Mouse (Mus musculus) splenic B cell, adult 2 months (primary cell): Measurements from ENCODE around the gene Ppfibp1.

Experiments
- DNase-seq: peaks from one replicate; pipeline ENCODE4 v3.0.0-alpha.2; 2011; ENCODE audit warnings: low read depth, low spot score
- H3K27me3 ChIP-seq: 2 replicates; pipeline ENCODE4 v1.6.1; 2012; ENCODE audit warnings: mild to moderate bottlenecking, low read length, moderate library complexity, mixed read lengths; ENCODE audit not compliant: control insufficient read depth, poor library complexity, insufficient read depth, severe bottlenecking
- H3K36me3 ChIP-seq: 2 replicates; pipeline ENCODE4 v1.6.1; 2012; ENCODE audit warnings: mild to moderate bottlenecking, low read length, moderate library complexity, mixed read lengths; ENCODE audit not compliant: control insufficient read depth, poor library complexity, insufficient read depth, severe bottlenecking

Gene Ppfibp1

DNA sequence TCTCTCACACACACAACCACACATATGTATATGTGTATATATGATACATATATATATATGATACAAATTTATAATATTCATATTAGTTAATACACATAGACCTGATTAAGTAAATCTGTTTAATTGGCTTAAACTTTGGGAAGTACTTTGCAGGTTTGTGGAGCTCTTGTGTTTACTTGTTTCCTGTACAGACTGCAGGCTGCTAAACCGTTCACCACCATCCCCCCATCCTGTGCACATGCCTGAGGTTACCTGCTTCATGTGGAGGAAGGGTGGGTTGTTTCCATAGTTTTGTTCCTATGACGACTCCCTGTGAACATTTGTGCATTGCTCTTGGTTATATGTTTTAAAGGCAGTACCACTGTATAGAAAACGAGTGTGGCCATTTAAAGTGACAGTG, 83.1 kb downstream of the Ppfibp1 start:
- no peaks in the 10 kb centered on the region for H3K36me3 ChIP-seq
- H3K27me3 ChIP-seq = no peaks in the 10 kb centered on the region
- no peak for DNase-seq

DNA sequence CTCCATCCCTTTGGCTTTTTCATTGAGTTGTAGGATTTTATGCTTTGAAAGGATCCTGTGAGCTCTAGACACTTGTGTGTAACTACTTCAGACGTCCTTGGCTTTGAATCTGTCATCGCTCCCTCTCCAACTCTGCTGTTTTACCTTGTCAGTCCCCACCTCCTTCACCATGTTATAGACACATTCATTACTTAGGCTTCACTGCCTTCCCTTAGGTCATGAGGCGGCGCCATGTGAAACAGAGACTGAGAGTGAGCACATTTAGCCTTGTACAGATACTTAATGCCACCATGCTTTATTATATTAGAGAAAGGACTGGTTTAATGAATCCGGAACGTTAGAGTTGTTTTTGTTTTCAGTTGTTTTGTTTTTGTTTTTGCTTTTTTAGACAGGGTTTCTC, 83.7 kb downstream of the Ppfibp1 start:
- Histone ChIP-seq H3K36me3 (no peaks in the 10 kb centered on the region), H3K27me3 (no peaks in the 10 kb centered on the region)
- no peak for DNase-seq

DNA sequence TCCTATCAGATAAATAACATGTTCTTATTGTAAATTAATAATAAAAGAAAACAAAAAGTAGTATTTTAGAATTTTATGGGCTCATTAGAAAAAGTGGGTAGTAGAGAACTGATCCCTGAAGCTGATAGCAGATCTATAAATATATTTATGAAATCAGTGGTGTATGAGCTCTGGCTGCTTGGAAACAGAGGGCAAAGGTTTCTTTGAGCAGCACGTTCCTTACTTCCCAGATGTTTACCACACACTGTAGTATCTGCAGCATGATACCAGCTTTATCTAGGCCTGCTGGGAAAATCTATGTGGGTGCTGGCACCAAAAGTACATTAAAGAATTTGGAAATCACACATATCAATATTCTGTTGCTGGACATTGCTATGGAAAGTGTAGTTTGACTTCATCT, 84.5 kb downstream of the Ppfibp1 start:
- no peaks in the 10 kb centered on the region for H3K36me3 ChIP-seq
- DNase-seq = no peak

DNA sequence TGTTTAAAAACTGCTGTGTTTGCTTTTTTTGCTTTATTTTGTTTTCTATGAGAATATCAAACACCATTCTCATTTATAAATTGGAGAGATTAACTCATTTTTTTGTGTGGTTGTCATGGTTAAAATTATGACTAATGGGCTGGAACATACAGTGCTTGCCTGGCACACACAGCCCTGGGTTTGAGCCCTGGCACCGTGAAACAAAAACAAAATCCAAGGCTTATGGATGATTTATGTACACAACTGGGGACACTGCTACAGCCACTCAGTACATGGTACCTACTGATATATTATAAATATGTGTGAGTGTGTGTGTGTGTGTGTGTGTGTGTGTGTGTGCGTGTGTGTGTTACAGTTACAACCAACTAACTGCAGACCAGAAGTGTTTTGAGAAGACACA, 85.1 kb downstream of the Ppfibp1 start:
- H3K27me3 ChIP-seq = no peaks in the 10 kb centered on the region; the same call in 1 of the 2 replicates
- H3K36me3 ChIP-seq = no peaks in the 10 kb centered on the region
- no peak for DNase-seq

More for the DNA sequence above, 84.5 kb downstream of the Ppfibp1 start:
- no peaks in the 10 kb centered on the region for H3K27me3 ChIP-seq

DNA sequence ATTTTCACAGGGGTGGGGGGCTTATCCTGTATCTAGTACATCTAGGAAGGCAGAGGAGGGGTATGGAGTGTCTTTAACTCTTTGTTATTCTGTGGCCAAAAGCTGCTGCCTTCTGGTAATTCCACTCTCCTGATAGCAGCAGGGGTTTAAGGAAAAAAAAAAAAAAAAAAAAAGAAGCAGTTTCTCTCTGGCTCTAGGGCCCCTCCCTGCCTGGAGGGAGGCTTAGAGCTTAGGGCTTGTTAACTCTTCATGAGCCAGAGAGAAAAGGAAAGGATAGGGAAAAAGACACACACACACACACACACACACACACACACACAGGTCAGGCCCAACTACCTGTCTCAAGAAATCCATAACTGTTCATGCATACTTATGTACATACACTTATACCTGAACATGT, 85.5 kb downstream of the Ppfibp1 start:
- Histone ChIP-seq H3K27me3 (no peaks in the 10 kb centered on the region; the same call in 1 of the 2 replicates), H3K36me3 (no peaks in the 10 kb centered on the region)
- no peak for DNase-seq

DNA sequence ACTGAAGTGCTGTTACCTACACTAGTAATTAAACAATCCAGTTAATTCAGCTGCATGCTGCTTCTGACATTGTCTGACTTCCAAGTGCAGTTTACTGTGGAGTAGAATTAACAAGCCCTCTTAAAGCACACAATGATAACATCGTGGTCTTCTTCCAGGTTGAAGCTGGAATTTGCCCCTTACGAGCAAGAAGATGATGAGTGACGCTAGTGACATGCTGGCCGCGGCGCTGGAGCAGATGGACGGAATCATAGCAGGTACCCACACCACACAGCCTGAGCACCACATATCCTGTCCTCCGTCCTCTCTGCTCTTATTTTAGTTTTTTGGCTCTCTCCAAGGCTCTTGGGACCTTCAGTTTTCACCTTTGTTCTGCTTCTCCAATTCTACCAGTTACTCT, 88.2 kb downstream of the Ppfibp1 start:
- H3K27me3 ChIP-seq = no peaks in the 10 kb centered on the region; the same call in 1 of the 2 replicates
- H3K36me3 ChIP-seq = no peaks in the 10 kb centered on the region
- no peak for DNase-seq

DNA sequence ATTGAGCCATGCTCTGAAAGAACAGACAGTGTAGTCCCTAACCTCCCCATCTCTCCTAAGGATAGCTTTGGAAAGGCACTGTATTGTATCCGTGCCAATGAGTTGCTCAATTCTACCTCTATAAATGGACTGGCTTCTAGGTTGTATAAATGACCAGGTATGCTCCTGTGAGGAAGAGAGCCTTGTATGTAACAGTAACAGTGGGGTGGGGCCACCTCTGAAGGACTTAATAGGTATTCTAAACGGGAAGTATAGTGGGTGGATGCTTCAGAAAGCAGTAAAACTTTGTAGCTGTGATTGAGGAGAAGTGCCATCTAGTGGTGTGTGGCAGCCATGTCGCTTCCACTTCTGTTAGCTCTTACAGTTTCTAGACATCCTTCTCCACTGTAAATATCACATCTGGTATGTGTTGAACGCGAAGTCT, 90.4 kb downstream of the Ppfibp1 start:
- H3K36me3 ChIP-seq = no peaks in the 10 kb centered on the region
- no peaks in the 10 kb centered on the region; the same call in 1 of the 2 replicates for H3K27me3 ChIP-seq
- peak; percentile 3 for DNase-seq

DNA sequence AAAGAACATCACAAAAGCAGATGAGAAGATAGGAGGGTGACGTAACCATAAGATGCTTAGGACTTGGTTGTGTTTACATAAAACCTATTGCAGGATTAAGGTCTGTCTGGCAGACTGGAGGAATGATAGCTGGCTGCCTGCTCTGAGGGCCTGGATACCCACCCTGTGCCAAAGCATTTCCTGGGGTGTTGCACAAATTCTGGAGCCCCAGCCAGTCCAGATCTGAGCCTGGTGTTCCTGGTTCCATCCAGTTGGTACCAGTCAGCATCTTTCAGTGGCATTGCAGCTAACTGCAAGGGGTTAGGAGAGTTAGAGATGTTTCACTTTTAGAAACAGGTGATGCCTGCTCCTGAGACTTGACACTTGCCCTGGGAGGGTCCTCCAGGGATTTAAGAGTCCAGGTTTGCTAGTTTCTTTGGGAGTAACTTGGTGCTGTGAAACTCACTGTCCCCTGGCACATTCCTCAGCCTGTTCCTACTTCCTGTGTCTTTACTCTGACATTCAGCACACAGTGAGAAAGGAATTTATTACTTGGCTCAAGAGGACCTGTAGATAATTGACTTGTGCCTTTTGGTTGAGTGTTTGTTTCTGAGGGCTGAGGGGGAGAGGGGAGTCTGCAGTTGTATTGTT, 90.9 kb downstream of the Ppfibp1 start:
- DNase-seq = no peak
- Histone ChIP-seq H3K36me3 (no peaks in the 10 kb centered on the region), H3K27me3 (no peaks in the 10 kb centered on the region; the same call in 1 of the 2 replicates)

DNA sequence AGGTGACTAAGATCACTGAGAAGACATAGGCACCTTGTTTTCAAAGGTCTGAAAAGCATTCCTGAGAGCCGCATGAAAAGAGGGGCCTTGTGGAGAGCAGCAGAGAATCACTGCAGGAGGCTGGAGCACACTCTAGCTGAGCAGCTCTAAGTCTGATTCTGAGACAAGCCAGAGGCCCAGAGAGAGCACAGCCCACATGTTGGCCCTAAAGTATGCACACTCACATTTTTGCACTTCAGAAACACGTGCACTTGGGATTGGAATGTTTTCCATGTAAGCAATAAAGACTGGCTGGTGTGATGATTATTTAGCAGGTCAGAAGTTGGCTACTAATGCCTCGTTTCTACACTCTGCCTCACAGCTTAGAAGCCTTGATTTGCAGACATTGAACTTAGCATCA, 91.7 kb downstream of the Ppfibp1 start:
- H3K27me3 ChIP-seq = no peaks in the 10 kb centered on the region; the same call in 1 of the 2 replicates
- no peak for DNase-seq

DNA sequence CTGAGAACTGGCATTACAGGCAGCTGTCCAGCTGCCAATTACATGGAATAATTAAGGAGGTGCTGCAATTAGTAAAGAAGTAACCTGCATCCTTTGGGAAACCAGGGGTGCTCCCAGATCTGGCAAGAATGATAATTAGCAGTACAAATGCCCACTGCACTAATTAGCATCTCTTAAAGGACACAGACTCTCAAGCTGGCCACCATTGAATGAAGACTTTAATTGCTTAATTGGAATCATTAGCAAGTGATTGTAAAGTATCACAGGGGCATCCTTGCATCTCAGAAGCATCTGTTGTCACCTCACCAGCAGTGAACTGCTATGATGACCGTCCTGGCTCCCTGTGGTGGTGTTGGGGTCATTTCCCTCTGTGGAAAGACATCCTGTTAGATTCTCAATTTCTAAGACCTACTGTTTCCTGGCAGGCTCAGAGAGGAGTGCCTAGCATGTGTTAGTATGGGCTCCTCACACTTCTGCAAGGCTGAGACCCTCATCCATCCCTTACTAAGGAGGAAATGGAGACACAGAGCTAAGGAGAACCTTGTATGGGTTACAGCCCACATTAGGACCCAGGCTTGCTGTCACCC, 93.1 kb downstream of the Ppfibp1 start:
- no peak for DNase-seq
- H3K27me3 ChIP-seq = no peaks in the 10 kb centered on the region; the same call in 1 of the 2 replicates
- H3K36me3 ChIP-seq = no peaks in the 10 kb centered on the region

More for the DNA sequence above, 91.7 kb downstream of the Ppfibp1 start:
- H3K36me3 ChIP-seq = no peaks in the 10 kb centered on the region

DNA sequence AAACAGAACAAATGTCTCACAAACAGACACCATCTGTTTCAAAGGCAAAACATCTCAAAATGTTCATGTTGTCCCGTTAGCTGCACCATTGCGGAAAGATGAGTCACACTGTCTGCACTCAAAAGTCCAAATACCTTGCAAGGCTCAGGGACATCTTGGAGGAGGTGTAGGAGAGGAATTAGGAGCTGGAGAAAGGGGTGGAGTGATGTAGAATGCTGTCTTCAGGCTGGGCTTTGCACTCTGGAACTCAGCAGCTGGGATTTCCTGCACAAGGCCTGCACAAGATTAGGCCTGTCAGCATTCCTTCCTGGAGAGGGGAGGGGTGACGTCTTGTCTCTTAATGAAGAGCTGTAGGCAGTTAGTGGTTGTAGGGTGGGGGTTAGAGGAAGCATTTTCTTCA, 96.3 kb downstream of the Ppfibp1 start:
- no peaks in the 10 kb centered on the region for H3K36me3 ChIP-seq
- no peak for DNase-seq
- no peaks in the 10 kb centered on the region for H3K27me3 ChIP-seq

DNA sequence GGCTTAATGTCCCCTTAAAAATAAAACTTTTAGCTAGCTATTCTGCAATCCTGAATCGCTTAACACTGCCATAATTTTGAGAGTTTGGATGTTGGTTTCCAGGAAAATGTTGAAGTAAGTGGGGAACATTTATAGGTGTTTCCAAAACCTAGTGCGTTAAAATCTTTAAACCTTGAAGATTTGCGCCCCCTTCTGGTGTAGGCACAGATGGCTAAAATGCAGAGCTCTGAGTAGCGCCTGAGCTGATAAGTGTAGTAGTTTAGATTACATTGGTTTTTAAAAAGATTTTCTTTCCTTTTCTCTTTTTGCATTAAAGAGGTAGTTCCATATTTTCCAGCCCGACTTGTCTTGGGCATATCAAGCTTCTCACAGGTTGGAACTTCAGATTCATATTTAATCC, 105.9 kb downstream of the Ppfibp1 start:
- Histone ChIP-seq H3K27me3 (no peaks in the 10 kb centered on the region), H3K36me3 (no peaks in the 10 kb centered on the region)
- peak; percentile 58 for DNase-seq

DNA sequence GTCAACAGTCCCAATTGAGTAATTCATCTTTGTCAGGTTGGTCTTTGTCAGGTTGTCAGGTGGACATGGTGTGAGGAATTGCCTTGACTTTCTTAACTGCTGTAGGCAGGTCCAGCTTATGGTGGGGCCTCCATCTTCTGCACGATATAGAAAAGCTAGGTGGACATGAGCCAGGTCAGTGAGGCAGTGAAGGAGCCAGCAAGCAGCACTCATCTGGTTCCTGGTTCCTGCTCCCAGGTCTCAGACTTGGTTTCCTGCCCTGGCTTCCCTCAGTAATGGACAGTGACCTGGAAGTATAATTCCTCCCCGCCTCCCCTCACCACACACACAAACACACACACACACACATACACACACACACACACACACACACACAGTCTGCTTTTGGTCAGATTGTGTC, 107.1 kb downstream of the Ppfibp1 start:
- H3K36me3 ChIP-seq = no peaks in the 10 kb centered on the region
- no peaks in the 10 kb centered on the region for H3K27me3 ChIP-seq
- DNase-seq = no peak

DNA sequence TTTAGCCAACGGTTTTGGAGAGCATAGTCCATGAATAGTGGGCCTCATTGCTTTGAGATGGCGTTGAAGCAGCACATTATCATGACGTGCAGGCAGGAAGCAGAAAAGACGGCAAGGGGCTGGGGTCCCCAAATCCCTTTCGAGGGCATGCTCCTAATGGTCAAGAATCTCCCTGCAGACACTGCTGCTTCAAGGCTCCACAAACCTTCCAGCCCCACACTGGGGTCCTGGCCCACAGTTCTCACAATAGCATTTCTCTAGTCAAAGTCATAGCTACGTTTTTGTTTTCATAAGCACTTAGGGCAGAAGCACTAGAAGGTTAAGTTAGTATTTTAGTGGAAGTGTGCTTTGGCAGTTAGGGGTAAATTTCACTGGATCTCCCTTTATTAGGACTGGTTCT, 107.6 kb downstream of the Ppfibp1 start:
- H3K27me3 ChIP-seq = no peaks in the 10 kb centered on the region
- no peaks in the 10 kb centered on the region for H3K36me3 ChIP-seq

DNA sequence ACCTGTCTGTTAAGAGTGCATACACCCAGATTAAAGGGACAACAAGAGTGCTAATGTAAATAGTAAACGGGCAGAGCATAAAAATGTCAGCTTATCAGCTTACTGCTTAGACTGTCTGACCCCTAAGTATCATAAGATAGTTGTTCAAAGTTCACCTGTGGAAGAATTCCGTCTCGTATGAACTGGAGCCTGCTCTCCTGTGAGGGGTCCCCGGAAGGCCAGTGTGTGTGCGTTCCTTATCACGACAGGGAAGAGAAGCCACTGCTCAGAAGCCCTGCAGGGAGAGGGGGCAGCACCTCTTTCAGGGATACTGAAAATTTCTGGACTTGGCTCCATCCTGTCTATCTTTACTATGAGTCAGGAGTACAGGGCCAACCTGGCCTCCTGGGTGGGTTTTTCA, 108.7 kb downstream of the Ppfibp1 start:
- DNase-seq = no peak
- Histone ChIP-seq H3K36me3 (no peaks in the 10 kb centered on the region), H3K27me3 (no peaks in the 10 kb centered on the region)

More for the DNA sequence above, 107.6 kb downstream of the Ppfibp1 start:
- DNase-seq = no peak

DNA sequence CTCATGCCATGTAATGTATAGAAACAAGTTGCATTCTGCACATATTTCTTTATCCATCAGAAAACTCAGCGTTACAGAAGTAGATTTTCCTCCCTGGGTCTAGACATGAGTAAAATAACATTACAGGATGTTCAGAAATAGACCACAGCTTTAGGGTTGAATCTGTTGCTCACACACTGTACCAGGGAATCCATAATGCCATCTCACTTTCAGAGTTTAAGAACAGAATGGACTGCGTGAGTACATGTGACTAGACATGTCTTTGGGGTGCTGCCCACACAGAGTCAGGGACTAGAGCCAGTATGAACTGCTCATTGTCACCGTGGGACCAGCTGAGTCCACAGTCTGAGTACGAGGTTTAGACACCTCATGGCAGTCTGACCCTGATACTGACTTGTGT, 110.4 kb downstream of the Ppfibp1 start:
- no peak for DNase-seq
- Histone ChIP-seq H3K36me3 (no peaks in the 10 kb centered on the region), H3K27me3 (no peaks in the 10 kb centered on the region)
